Mouse (Mus musculus): ENCODE measurements around the gene Ubn2.
"Not testable (repeated sequence)": the region's sequence is repeated elsewhere in the genome, so short reads cannot be mapped to it uniquely, and the experiment has no call there.

The Ubn2 gene

DNA sequence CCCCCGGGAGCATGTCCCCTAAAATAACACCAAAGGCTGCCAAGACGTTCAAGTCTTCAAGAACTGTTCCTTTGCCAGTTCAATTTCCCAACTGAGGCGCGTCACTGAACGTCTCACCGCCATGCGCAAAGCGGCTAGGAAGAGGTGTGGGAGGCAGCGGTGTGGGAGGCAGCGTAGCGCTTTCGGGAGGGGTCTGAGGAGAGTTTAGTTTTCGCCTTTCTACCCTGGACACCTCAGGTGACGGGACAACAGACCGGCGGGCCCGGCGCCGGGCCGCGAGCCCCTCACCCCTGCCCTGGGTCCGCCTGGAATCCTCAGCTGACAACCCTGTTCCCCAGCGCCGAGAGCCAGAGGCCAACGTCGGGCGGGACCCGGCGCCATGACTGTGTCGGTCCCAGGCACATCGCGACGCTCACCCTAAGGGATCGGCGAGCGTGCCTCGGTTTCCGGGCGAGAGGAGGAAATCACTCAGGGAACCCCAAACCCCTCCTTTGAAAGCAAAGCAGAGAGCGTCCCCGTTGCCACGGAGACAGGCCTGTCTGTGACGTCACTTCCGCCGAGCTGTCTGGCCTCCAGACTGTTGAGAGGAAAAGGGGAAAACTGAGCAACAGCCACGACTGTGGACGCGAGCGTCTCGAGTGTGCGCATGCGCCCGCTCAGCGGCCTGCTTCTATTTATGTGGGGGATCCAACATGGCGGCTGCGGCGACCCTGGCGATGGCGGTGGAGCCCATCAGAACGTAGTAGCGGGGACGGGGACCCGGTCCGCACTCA, at the start of gene Ubn2:
Gene Ubn2, plus strand, starts transcription at position 690 of the 773 bp plus-strand sequence.
- peak; percentile 99 for DNase-seq

- peak; percentile 70 for DNase-seq
Measured at GRCm38 (mm10) chr6:38389671-38390070, 44.1 kb upstream of the Ubn2 start.

GRCm38 (mm10) chr6:38432457-38432856, 1.3 kb upstream of the Ubn2 start:
- peak; percentile 3 for DNase-seq

DNA sequence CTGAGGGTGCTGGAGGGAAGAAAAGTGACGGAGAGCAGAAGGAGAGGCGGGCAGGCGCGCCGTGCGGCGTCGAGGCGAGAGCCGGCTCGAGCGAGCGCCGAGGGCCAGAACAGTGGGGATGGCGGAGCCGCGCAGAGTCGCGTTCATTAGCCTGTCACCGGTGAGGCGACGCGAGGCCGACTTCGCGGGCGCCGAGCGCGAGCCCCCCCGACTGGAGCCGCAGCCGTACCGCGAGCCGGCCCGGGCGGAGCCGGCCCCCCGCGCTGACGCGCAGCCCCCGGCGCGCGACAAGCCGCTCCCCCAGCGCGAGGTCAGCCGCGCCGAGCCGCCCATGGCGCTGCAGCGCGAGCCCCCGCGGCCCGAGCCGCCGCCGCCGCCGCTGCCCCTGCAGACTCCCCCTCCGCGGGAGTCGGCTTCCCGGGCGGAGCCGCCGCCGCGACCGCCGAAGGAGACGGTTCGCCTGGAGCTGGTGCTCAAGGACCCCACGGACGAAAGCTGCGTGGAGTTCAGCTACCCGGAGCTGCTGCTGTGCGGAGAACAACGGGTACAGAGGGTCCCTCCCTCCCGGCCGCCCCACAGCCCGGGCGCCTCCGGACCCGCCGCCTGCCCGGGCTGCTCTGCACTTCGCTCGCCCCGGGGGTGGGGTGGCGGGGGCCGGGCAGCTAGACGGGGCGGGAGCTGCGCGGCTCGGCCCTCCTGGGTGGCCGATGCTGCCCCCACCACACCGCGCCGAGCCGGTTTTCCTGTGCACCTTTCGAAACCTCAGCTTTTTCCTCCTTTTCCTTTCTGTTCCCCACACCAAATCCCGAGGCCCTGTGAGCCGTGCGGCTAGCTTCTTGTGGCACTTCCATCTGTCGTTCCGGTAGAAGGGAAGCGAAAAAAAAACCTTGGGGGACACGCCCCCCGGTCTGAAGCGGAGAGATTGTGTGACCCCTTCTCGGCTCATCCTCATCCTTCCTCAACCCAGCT, 589 bp downstream of the Ubn2 start:
- peak; percentile 69 for DNase-seq

DNA sequence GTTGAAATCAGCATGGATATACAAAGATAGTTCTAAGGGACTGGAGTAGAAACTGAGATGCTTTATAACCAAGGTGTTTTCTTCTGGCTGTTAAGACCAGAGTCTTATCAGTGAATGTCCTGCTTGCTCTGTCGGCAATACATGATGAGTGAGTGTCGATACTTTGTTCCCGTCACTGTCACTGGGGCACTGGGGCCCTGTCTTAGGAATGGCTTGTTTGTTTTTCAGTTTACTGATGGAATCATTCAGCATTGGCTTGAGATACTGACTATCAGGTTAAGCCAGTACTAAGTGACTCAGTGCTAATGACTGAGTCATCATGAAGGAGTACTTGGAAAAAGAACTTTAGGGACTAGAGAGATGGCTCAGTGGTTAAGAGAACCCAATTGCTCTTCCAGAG, 10.1 kb downstream of the Ubn2 start:
- DNase-seq = no peak

GRCm38 (mm10) chr6:38448295-38448694, 14.5 kb downstream of the Ubn2 start:
- no peak for DNase-seq

- no peak for DNase-seq
Measured at GRCm38 (mm10) chr6:38453049-38453448, 19.3 kb downstream of the Ubn2 start.

DNA sequence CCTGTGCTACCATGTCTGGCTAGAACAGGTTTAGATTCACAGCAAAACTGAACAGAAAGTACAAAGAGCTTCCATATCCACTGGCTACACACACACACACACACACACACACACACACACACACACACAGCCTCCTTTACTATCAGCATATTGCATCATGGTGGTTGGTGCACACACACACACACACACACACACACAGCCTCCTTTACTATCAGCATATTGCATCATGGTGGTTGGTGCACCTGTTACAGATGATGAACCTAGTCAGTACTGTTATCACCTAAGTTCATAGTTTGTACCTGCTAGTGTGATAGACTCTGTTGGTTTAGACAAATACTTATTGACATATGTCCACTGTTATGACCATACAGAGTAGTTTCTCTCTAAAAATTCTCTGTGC, 22.7 kb downstream of the Ubn2 start:
- DNase-seq = not testable (repeated sequence)

DNA sequence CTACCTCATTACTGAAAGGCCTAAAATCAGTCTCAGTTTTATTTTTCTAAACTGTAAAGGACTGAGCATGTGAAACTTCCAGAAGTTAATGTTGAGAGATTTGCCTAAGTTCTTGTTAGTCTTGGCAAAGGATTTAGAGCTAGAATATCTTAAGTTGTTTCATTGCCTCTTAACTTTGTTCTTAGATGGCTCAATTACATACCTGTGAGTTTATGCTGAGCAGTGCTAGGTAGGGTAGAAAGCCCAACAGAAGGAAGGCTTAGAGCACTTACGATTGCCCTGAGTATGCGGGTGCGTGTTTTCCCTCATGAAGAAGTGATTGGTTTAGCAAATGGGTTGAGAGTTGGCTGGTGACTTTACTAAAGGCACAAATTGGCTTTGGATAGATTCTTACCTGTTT, 24.3 kb downstream of the Ubn2 start:
- no peak for DNase-seq

DNA sequence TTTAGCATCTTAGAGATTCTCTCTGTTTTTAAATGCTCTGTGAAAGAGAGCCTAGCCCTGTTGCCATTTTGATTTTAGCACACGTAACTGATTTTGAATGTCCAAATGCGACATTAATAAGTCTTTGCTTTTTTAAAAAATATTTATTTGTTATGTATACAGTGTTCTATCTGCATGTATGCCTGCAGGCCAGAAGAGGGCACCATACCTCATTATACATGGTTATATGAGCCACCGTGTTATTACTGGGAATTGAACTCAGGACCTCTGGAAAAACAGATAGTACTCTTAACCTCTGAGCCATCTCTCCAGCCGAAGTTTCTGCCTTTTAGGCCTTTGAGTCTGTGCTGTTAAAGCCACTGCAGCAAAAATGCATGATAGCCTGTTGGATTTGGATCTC, 35.8 kb downstream of the Ubn2 start:
- DNase-seq = peak; percentile 4

DNA sequence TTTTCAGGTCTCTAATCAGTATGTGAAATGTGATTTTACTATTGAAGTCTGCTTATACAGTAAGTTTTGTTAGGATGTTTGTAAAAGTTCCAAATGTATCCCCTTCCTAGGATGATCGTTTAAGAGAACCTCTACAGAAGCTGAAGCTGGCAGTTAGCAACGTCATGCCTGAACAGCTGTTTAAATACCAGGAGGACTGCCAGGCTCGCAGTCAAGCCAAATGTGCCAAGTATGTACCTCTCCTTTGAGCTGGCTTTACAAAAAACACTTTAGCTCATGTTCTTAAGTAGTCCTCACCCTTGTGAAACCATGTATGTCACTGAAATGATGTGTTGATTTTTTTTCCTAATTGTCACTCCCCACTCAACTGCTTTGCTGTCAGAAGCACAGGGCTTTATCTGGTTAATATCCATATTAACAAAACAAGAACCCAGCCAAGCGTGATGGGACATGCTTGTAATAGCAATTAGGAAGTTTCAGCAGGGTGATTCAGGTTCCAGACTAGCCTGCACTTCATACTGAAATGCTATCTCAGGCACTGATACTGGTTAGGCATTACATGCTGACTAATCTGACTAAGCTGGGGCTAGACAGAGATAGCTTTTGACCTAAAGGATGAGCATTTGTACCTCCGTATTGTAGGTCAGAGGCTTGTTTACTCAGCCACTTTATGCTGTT, 48.1 kb downstream of the Ubn2 start:
- DNase-seq = peak; percentile 81

GRCm38 (mm10) chr6:38492550-38492949, 58.8 kb downstream of the Ubn2 start:
- peak; percentile 59 for DNase-seq

- peak; percentile 18 for DNase-seq
Measured at GRCm38 (mm10) chr6:38495641-38496040, 61.9 kb downstream of the Ubn2 start.

GRCm38 (mm10) chr6:38512096-38512495, 78.3 kb downstream of the Ubn2 start:
- DNase-seq = no peak

DNA sequence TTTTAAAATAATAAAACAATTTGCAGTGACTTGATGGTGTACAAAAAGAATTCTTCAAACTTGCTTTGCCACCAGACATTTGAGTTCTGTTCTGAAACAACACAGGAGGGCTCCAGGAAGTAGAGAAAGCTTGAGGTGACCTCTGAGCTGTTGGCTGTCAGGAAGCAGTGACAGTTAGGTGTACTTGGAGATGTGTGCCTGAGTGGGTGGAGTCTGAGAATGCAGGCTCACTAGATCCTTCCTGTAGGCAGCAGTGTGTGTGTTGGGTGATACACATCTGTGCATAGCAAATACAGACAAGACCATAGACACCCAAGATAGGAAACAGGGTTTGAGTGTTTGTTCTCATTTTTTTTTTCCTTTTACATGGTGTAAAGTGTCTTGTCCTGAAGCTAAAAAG, 79.1 kb downstream of the Ubn2 start:
- DNase-seq = no peak

GRCm38 (mm10) chr6:38515201-38515600, 81.5 kb downstream of the Ubn2 start:
- no peak for DNase-seq

DNA sequence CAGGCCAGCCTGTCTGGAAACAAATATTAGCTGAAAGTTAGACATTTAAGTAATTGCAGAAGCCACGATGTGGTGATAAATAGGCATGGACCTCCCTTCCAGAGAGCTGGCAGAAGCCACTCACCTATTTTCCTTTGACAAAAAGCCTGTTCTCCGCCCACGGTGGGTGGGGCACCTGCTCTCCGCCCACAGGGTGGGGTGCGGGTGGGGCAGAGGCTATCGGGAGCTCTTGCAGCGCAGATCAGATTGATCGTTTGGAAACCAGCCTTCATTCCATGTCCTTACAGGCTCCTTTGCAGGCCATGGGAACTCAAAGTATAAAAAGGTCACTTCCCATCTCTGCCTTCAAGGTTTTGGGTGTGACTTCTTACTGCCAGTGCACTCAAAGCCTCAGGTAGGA, 90.1 kb downstream of the Ubn2 start:
- no peak for DNase-seq

DNA sequence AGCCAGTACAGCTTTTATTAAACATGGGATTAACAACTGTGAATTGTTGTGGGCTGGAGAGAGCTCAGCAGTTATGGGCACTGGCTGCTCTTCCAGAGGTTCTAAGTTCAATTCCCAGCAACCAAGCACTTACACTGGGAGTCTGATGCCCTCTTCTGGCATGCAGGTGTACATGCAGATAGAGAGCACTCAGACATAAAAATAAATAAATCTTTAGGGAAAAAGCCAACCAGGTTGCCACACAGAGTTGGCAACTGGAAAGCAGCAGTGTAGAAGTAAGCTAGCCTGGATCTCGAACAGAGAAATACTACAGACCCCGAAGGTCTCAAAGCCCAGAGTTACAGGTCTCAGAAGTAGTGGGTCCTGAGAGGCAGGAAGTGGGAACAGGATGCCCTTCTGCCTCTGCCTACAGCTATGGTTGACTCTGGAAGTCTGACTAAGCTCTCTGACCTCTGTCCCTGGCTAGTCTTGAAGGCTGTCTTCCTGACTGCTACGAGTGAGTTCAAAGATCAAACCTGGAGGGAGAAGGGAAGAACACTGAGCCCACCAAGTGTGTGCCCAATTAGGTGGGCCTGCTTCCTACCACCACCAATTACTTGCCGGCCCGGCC, 97.6 kb downstream of the Ubn2 start:
- peak; percentile 58 for DNase-seq

- DNase-seq = peak; percentile 26
Measured at GRCm38 (mm10) chr6:38532500-38533420, 99.0 kb downstream of the Ubn2 start.

DNA sequence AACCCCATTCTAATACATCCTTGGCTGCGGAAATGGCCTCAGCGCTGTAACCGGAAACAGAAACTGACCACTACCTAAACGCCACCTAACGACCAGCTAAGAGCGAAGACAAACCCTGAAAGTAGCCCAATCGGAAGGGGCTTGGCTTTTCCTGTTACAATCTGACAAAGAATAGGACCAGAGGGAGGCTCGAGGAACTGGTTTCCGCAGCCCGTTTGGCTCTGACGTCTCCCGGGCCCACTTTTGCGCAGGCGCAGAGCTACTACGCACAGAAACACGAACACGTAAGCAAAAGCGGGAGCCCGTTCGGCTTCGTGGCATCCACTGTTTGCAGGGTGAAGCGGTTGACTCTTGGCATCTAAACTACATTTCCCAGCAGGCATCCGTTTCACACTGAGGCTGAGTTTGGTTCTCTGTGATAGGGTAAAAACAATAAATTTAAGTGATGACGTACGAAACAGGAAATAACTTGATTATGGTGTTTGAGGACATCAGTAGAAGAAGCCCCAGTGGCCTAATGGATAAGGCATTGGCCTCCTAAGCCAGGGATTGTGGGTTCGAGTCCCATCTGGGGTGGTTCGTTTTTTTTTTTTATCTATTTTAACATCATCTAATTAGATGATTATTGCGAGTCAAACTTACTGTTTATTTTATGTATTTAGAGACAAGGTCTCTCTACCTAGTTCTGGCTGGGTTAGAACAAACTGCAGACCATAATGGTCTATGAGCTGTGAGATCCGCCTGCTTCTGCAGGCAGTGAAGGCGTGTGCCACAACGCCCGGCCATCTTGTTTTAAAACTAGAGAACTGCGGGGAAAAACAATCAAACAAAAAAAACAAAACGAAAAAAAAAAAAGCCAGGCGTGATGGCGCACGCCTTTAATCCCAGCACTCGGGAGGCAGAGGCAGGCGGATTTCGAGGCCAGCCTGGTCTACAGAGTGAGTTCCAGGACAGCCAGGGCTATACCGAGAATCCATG, 100.0 kb downstream of the Ubn2 start, which contains the start of gene Fmc1:
Gene Fmc1, plus strand, starts transcription at position 75 of the 978 bp plus-strand sequence.
- peak; percentile 100 for DNase-seq
